ENCODE assay signal across 10 mouse cellular contexts in genomic region chr16:10369468-10369934, GRCm38 (mm10). TPM values are rescaled to one million over a fixed set of nuclear protein-coding genes. Genes with fewer than 3 reads are reported as not detected.
A peak's percentile ranks its signal among the peaks of the same experiment; 100 is the strongest.
DNase-seq lines count a peak whose midpoint lies in the region; ATAC-seq and TF ChIP-seq lines count a peak whose summit lies in the region.
"Had no signal": no experiment of that assay in that cellular context is flagged by ENCODE, and none has a peak within 500 bp of the region (broad histone marks: within the 10 kb centered on the region; RNA-seq: fewer than 3 reads in every experiment).

No protein-coding gene starts in this region.

- no peaks in the 10 kb centered on the region for H3K36me3 ChIP-seq in midbrain, embryonic 10.5 days
- H3K36me3 ChIP-seq in midbrain, embryonic 11.5 days (ENCODE audit: control insufficient read depth, insufficient read depth, low read length) = no peaks in the 10 kb centered on the region
- no peaks in the 10 kb centered on the region for H3K36me3 ChIP-seq in neural tube, embryonic 15.5 days

- no peak for ATAC-seq in midbrain, embryonic 11.5 days (ENCODE audit: low FRiP score)
- peak; percentile 81 for ATAC-seq in neural tube, embryonic 15.5 days (ENCODE audit: low FRiP score)
- no peak for ATAC-seq in CD4-positive, CD25-positive, alpha-beta regulatory T cell, adult 4 months

- TF ChIP-seq CTCF in layer of hippocampus, adult 2 months (conservative IDR thresholded peaks at IDR 0.05) = no peak

- peaks cover 22% of the 10 kb centered on the region for H3K4me1 ChIP-seq in midbrain, embryonic 10.5 days
- peaks cover 7% of the 10 kb centered on the region; the same call in 1 of the 2 replicates for H3K4me1 ChIP-seq in midbrain, embryonic 11.5 days (ENCODE audit: control insufficient read depth, insufficient read depth, low read length)
- peaks cover 3% of the 10 kb centered on the region for H3K4me1 ChIP-seq in neural tube, embryonic 15.5 days

- H3K4me3 ChIP-seq in midbrain, embryonic 10.5 days = no peak overlapping the region
- no peak overlapping the region for H3K4me3 ChIP-seq in midbrain, embryonic 11.5 days (ENCODE audit: low read depth, low read length)
- H3K4me3 ChIP-seq in layer of hippocampus, adult 2 months = no peak overlapping the region
- no peak overlapping the region for H3K4me3 ChIP-seq in neural tube, embryonic 15.5 days (replicated peaks)

- no peaks in the 10 kb centered on the region for H3K9me3 ChIP-seq in midbrain, embryonic 10.5 days (replicated peaks)
- H3K9me3 ChIP-seq in midbrain, embryonic 11.5 days (ENCODE audit: control insufficient read depth, low read length) = no peaks in the 10 kb centered on the region
- no peaks in the 10 kb centered on the region for H3K9me3 ChIP-seq in neural tube, embryonic 15.5 days (replicated peaks)

- H3K9ac ChIP-seq in midbrain, embryonic 11.5 days (ENCODE audit: low read length) = no peak overlapping the region
- H3K9ac ChIP-seq in neural tube, embryonic 15.5 days (replicated peaks) = no peak overlapping the region

- peak overlapping the region; percentile 46 for H3K27ac ChIP-seq in midbrain, embryonic 10.5 days (replicated peaks)
- no peak overlapping the region for H3K27ac ChIP-seq in midbrain, embryonic 11.5 days (ENCODE audit: low read depth, low read length)
- peak overlapping the region; percentile 68 for H3K27ac ChIP-seq in layer of hippocampus, adult 2 months
- peak overlapping the region; percentile 55 for H3K27ac ChIP-seq in neural tube, embryonic 15.5 days (replicated peaks)

- peak; percentile 24 to 34 for DNase-seq in frontal cortex, postnatal 10 days (ENCODE audit: low spot score in 2 of 2)
- DNase-seq in frontal cortex, postnatal 25 days (ENCODE audit: low spot score in 2 of 2) = no peak
- DNase-seq in midbrain, embryonic 10.5 days (ENCODE audit: low spot score) = peak; percentile 19
- no peak for DNase-seq in midbrain, embryonic 11.5 days (ENCODE audit: low spot score, missing footprints)
- peak; percentile 22 to 31 for DNase-seq in layer of hippocampus, adult 2 months (ENCODE audit: low spot score in 2 of 2)
- no peak for DNase-seq in gastrocnemius, adult 18-20 months (ENCODE audit: low spot score)

- 69% methylated on average over 3 of the region's 3 CpGs for WGBS in midbrain, embryonic 10.5 days
- WGBS in midbrain, embryonic 11.5 days = 71% methylated on average over 3 of the region's 3 CpGs
- 50% methylated on average over 3 of the region's 3 CpGs for WGBS in neural tube, embryonic 15.5 days

- no peak overlapping the region for H3K4me2 ChIP-seq in midbrain, embryonic 11.5 days
- no peak overlapping the region for H3K4me2 ChIP-seq in neural tube, embryonic 15.5 days

- no peaks in the 10 kb centered on the region for H3K27me3 ChIP-seq in midbrain, embryonic 10.5 days (ENCODE audit: low read depth, poor library complexity, severe bottlenecking)
- H3K27me3 ChIP-seq in midbrain, embryonic 11.5 days (ENCODE audit: control insufficient read depth, insufficient read depth, low read length) = no peaks in the 10 kb centered on the region
- no peaks in the 10 kb centered on the region for H3K27me3 ChIP-seq in neural tube, embryonic 15.5 days (replicated peaks)

RNA-seq across cellular contexts. Expression of gene Tekt5, which starts 25.8 kb away (rescaled TPM):
- polyA plus RNA-seq in midbrain, embryonic 10.5 days (2016; fragmentation: Nextera tagmentation; extraction: Ambion mirVana) = not detected in 2 replicates
- 0.16 and 0.18 TPM in 2 replicates for polyA plus RNA-seq in midbrain, embryonic 11.5 days (2014; fragmentation: Nextera tagmentation; extraction: Ambion mirVana)
- 1 to 10 TPM; 6.1 to 7.4 TPM for total RNA-seq in layer of hippocampus, adult 2 months (2021)
- polyA plus RNA-seq in neural tube, embryonic 15.5 days (2015; fragmentation: Nextera tagmentation; extraction: Ambion mirVana) = 19.9 and 25.6 TPM in 2 replicates
- not detected for polyA plus RNA-seq in CD4-positive, CD25-positive, alpha-beta regulatory T cell, adult 4 months (2017; shearing (Covaris generic))
- not detected for total RNA-seq in gastrocnemius, adult 18-20 months (2021)
- total RNA-seq: heart, adult 18-20 months; megakaryocyte, adult 5-6 weeks had no signal

RNA-seq across cellular contexts. Expression of gene Nubp1, which starts 42.2 kb away (rescaled TPM):
- polyA plus RNA-seq in midbrain, embryonic 10.5 days (2016; fragmentation: Nextera tagmentation; extraction: Ambion mirVana) = 73.7 and 80.5 TPM in 2 replicates
- 66.5 and 71.8 TPM in 2 replicates for polyA plus RNA-seq in midbrain, embryonic 11.5 days (2014; fragmentation: Nextera tagmentation; extraction: Ambion mirVana)
- 10 to 100 TPM; 15.5 to 17.8 TPM for total RNA-seq in layer of hippocampus, adult 2 months (2021)
- 49.8 and 55.7 TPM in 2 replicates for polyA plus RNA-seq in neural tube, embryonic 15.5 days (2015; fragmentation: Nextera tagmentation; extraction: Ambion mirVana)
- 10 to 100 TPM; 42.5 to 52.4 TPM for polyA plus RNA-seq in CD4-positive, CD25-positive, alpha-beta regulatory T cell, adult 4 months (2017; shearing (Covaris generic))
- total RNA-seq in gastrocnemius, adult 18-20 months (2021) = 1 to 10 TPM; 5.6 to 5.7 TPM

RNA-seq across cellular contexts. Expression of gene Emp2, which starts 55.7 kb away (rescaled TPM):
- polyA plus RNA-seq in midbrain, embryonic 10.5 days (2016; fragmentation: Nextera tagmentation; extraction: Ambion mirVana) = 3.3 and 4.8 TPM in 2 replicates
- polyA plus RNA-seq in midbrain, embryonic 11.5 days (2014; fragmentation: Nextera tagmentation; extraction: Ambion mirVana) = 3.2 and 4.3 TPM in 2 replicates
- total RNA-seq in layer of hippocampus, adult 2 months (2021) = 10 to 100 TPM; 14.4 to 16.4 TPM
- 17.2 and 20.5 TPM in 2 replicates for polyA plus RNA-seq in neural tube, embryonic 15.5 days (2015; fragmentation: Nextera tagmentation; extraction: Ambion mirVana)
- polyA plus RNA-seq in CD4-positive, CD25-positive, alpha-beta regulatory T cell, adult 4 months (2017; shearing (Covaris generic)) = not detected
- 1 to 10 TPM; 4.0 to 5.6 TPM for total RNA-seq in gastrocnemius, adult 18-20 months (2021)

Comparison
In these comparisons a context has a peak if more than half of its experiments do, and no peak if none do; other contexts are left out.
1. DNase-seq: peak in frontal cortex, postnatal 10 days (2 of 2), midbrain, embryonic 10.5 days (single experiment) and layer of hippocampus, adult 2 months (2 of 2); none in frontal cortex, postnatal 25 days (0 of 2), midbrain, embryonic 11.5 days (single experiment) and gastrocnemius, adult 18-20 months (single experiment).
2. RNA of gene Tekt5, which starts 25.8 kb away (polyA plus RNA-seq): 19.9 to 25.6 TPM in neural tube, embryonic 15.5 days; 0.16 to 0.18 TPM in midbrain, embryonic 11.5 days, not detected in CD4-positive, CD25-positive, alpha-beta regulatory T cell, adult 4 months and not detected in midbrain, embryonic 10.5 days; every median in the first group is over 10 times any median in the second.